In the genomic region with DNA sequence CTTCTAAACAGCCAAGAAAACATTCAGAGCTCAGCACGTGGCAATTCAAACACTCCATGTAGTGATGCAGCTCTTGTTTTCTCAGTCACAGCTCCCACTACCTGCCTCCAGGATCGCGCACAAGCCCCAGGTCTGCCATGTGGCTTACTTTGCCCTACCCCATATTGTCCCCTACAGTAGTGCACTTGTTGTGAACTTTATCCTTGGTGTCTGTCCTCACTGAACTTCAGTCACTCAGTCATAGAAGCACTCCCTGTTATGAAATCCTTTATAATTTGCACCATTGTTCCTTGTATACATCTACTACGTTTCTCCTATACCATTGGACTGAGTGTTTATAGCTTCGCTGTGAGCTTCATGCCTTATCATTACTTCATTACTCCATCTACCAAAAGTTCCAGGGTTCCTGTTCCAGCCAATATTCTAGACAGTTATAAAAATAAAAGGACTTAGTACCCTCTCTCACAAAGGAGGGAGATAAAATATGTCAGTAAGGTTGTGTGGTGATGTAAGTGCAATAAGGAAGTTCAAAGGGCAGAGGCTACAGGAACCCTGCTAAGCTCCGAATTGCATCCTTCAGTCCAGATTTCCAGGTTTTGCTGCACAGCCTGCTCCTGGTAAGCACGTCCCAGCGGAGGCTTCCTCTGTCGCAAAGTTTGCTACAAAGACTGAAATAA, we compare ENCODE assay signal across 20 mouse cellular contexts.
A peak's percentile ranks its signal among the peaks of the same experiment; 100 is the strongest.
DNase-seq lines count a peak whose midpoint lies in the region; ATAC-seq and TF ChIP-seq lines count a peak whose summit lies in the region.
"Had no signal": no experiment of that assay in that cellular context is flagged by ENCODE, and none has a peak within 500 bp of the region (broad histone marks: within the 10 kb centered on the region; RNA-seq: fewer than 3 reads in every experiment).

No protein-coding gene starts in this region.

- no peaks in the 10 kb centered on the region for H3K27me3 ChIP-seq in heart, adult 2 months (ENCODE audit: control insufficient read depth, insufficient read depth, low read length)
- no peaks in the 10 kb centered on the region for H3K27me3 ChIP-seq in heart, postnatal 0 days (ENCODE audit: control insufficient read depth, insufficient read depth, low read length)
- H3K27me3 ChIP-seq in heart, embryonic 11.5 days (ENCODE audit: control insufficient read depth, insufficient read depth, low read length): no peaks in the 10 kb centered on the region
- H3K27me3 ChIP-seq in intestine, embryonic 16.5 days (replicated peaks; ENCODE audit: control insufficient read depth, insufficient read depth, low read length): no peaks in the 10 kb centered on the region
- no peaks in the 10 kb centered on the region for H3K27me3 ChIP-seq in stomach, embryonic 16.5 days (ENCODE audit: control insufficient read depth, insufficient read depth, low read length)
- H3K27me3 ChIP-seq: embryonic facial prominence, embryonic 15.5 days; hindbrain, embryonic 15.5 days had no signal

- H3K4me3 ChIP-seq in heart, adult 2 months: no peak overlapping the region
- no peak overlapping the region for H3K4me3 ChIP-seq in heart, postnatal 0 days (ENCODE audit: low read depth, low read length)
- no peak overlapping the region for H3K4me3 ChIP-seq in heart, embryonic 11.5 days (ENCODE audit: low read depth, low read length)
- peak overlapping the region; percentile 24 for H3K4me3 ChIP-seq in intestine, embryonic 16.5 days (ENCODE audit: low read length)
- no peak overlapping the region for H3K4me3 ChIP-seq in stomach, embryonic 16.5 days (replicated peaks; ENCODE audit: low read length)
- H3K4me3 ChIP-seq: embryonic facial prominence, embryonic 15.5 days; erythroblast, embryonic 14.5 days; forebrain, embryonic 10.5 days; gastrocnemius, adult 2 months; hindbrain, embryonic 10.5 days; hindbrain, embryonic 15.5 days had no signal

- no peak overlapping the region for H3K9ac ChIP-seq in heart, adult 2 months (ENCODE audit: low read depth, low read length)
- no peak overlapping the region for H3K9ac ChIP-seq in heart, postnatal 0 days (replicated peaks; ENCODE audit: low read depth, low read length)
- no peak overlapping the region for H3K9ac ChIP-seq in heart, embryonic 11.5 days (ENCODE audit: low read depth, low read length)
- peak overlapping the region; percentile 53 for H3K9ac ChIP-seq in intestine, embryonic 16.5 days (ENCODE audit: low read depth, low read length)
- H3K9ac ChIP-seq in stomach, embryonic 16.5 days (ENCODE audit: low read length): no peak overlapping the region
- H3K9ac ChIP-seq: embryonic facial prominence, embryonic 15.5 days; hindbrain, embryonic 15.5 days had no signal

- H3K36me3 ChIP-seq in heart, adult 2 months (ENCODE audit: control insufficient read depth, insufficient read depth, low read length): no peaks in the 10 kb centered on the region
- H3K36me3 ChIP-seq in heart, postnatal 0 days (replicated peaks; ENCODE audit: control insufficient read depth, insufficient read depth, low read length): no peaks in the 10 kb centered on the region
- H3K36me3 ChIP-seq in heart, embryonic 11.5 days (ENCODE audit: control insufficient read depth, insufficient read depth, low read length): no peaks in the 10 kb centered on the region
- no peaks in the 10 kb centered on the region for H3K36me3 ChIP-seq in intestine, embryonic 16.5 days (ENCODE audit: control insufficient read depth, insufficient read depth, low read length)
- H3K36me3 ChIP-seq in stomach, embryonic 16.5 days (ENCODE audit: control insufficient read depth, insufficient read depth, low read length): no peaks in the 10 kb centered on the region
- H3K36me3 ChIP-seq: embryonic facial prominence, embryonic 15.5 days; forebrain, embryonic 10.5 days; hindbrain, embryonic 10.5 days; hindbrain, embryonic 15.5 days had no signal

- no peaks in the 10 kb centered on the region for H3K9me3 ChIP-seq in heart, postnatal 0 days (replicated peaks; ENCODE audit: control insufficient read depth, low read length)
- 0 out of 2 replicates have a peak, but pooled peaks cover 2% of the 10 kb centered on the region for H3K9me3 ChIP-seq in heart, embryonic 11.5 days (replicated peaks; ENCODE audit: control insufficient read depth, low read length)
- H3K9me3 ChIP-seq in intestine, embryonic 16.5 days (ENCODE audit: control insufficient read depth, low read length): no peaks in the 10 kb centered on the region
- no peaks in the 10 kb centered on the region for H3K9me3 ChIP-seq in stomach, embryonic 16.5 days (replicated peaks; ENCODE audit: control insufficient read depth, low read length)
- H3K9me3 ChIP-seq: embryonic facial prominence, embryonic 15.5 days; forebrain, embryonic 10.5 days; hindbrain, embryonic 10.5 days; hindbrain, embryonic 15.5 days had no signal

- H3K27ac ChIP-seq in heart, adult 2 months: peak overlapping the region; percentile 2; the same call in 1 of the 2 replicates
- H3K27ac ChIP-seq in heart, postnatal 0 days (ENCODE audit: low read depth): peak overlapping the region; percentile 36; the same call in 1 of the 2 replicates
- no peak overlapping the region for H3K27ac ChIP-seq in heart, embryonic 11.5 days (ENCODE audit: low read depth, low read length)
- H3K27ac ChIP-seq in intestine, embryonic 16.5 days (ENCODE audit: low read length): peak overlapping the region; percentile 95
- H3K27ac ChIP-seq in stomach, embryonic 16.5 days (ENCODE audit: low read length): peak overlapping the region; percentile 66
- H3K27ac ChIP-seq: embryonic facial prominence, embryonic 15.5 days; forebrain, embryonic 10.5 days; gastrocnemius, adult 2 months; hindbrain, embryonic 10.5 days; hindbrain, embryonic 15.5 days had no signal

- no peak for TF ChIP-seq POLR2A in heart, adult 2 months (IDR thresholded peaks at IDR 0.05; ENCODE audit: insufficient read depth, low read depth, low read length)

- WGBS in heart, adult 2 months: 65% methylated on average over 9 of the region's 9 CpGs
- 73% methylated on average over 9 of the region's 9 CpGs for WGBS in heart, postnatal 0 days
- 77% methylated on average over 9 of the region's 9 CpGs for WGBS in heart, embryonic 11.5 days (ENCODE audit: insufficient replicate concordance)
- WGBS in intestine, embryonic 16.5 days: 48% methylated on average over 9 of the region's 9 CpGs
- WGBS in stomach, embryonic 16.5 days: 73% methylated on average over 9 of the region's 9 CpGs

- no peak for ATAC-seq in heart, postnatal 0 days (ENCODE audit: insufficient read depth, low read depth)
- no peak for ATAC-seq in heart, embryonic 11.5 days (replicated peaks; ENCODE audit: insufficient number of reproducible peaks, low FRiP score, low TSS enrichment)
- peak; percentile 89 for ATAC-seq in intestine, embryonic 16.5 days
- ATAC-seq in stomach, embryonic 16.5 days (ENCODE audit: insufficient read depth, low FRiP score): peak; percentile 40
- ATAC-seq: forebrain, embryonic 16.5 days had no signal

- TF ChIP-seq CTCF in heart, adult 2 months (IDR thresholded peaks at IDR 0.05): no peak
- TF ChIP-seq CTCF in heart, postnatal 0 days (IDR thresholded peaks at IDR 0.05; ENCODE audit: low read depth): no peak

- H3K79me2 ChIP-seq in heart, adult 2 months (replicated peaks; ENCODE audit: control insufficient read depth, insufficient read depth, low read length): no peaks in the 10 kb centered on the region

- peaks cover 3% of the 10 kb centered on the region for H3K4me1 ChIP-seq in heart, adult 2 months (ENCODE audit: control insufficient read depth, insufficient read depth, low read length)
- H3K4me1 ChIP-seq in heart, postnatal 0 days (ENCODE audit: control insufficient read depth, insufficient read depth): 0 out of 2 replicates have a peak, but pooled peaks cover 3% of the 10 kb centered on the region
- peaks cover 11% of the 10 kb centered on the region for H3K4me1 ChIP-seq in heart, embryonic 11.5 days (ENCODE audit: control insufficient read depth, insufficient read depth, low read length)
- H3K4me1 ChIP-seq in intestine, embryonic 16.5 days (ENCODE audit: control insufficient read depth, insufficient read depth, low read length): peaks cover 8% of the 10 kb centered on the region; the same call in 1 of the 2 replicates
- H3K4me1 ChIP-seq in stomach, embryonic 16.5 days (ENCODE audit: control insufficient read depth, insufficient read depth, low read length): no peaks in the 10 kb centered on the region
- H3K4me1 ChIP-seq: embryonic facial prominence, embryonic 15.5 days had no signal

- intact Hi-C loops in heart, adult 2 months (cut with DNase I): loop anchor here (10.0 kb wide), 1 partner anchor 523 kb away; a partner anchor contains a TSS

- H3K4me2 ChIP-seq in heart, postnatal 0 days (ENCODE audit: low read depth, low read length): no peak overlapping the region
- no peak overlapping the region for H3K4me2 ChIP-seq in heart, embryonic 11.5 days
- H3K4me2 ChIP-seq in intestine, embryonic 16.5 days (ENCODE audit: low read depth, low read length): peak overlapping the region; percentile 13
- no peak overlapping the region for H3K4me2 ChIP-seq in stomach, embryonic 16.5 days (ENCODE audit: low read depth, low read length)
- H3K4me2 ChIP-seq: embryonic facial prominence, embryonic 15.5 days; hindbrain, embryonic 15.5 days had no signal

- TF ChIP-seq EP300 in heart, adult 2 months (IDR thresholded peaks at IDR 0.05; ENCODE audit: insufficient read depth, low read depth, low read length): no peak
- TF ChIP-seq EP300 in heart, postnatal 0 days (IDR thresholded peaks at IDR 0.05; ENCODE audit: low read depth): no peak

- DNase-seq in heart, adult 2 months: no peak
- no peak for DNase-seq in heart, adult 9 months (ENCODE audit: low spot score in 2 of 2)
- DNase-seq in heart, postnatal 0 days (ENCODE audit: low spot score): no peak
- DNase-seq in layer of hippocampus, adult 9-11 months: no peak
- no peak for DNase-seq in right cerebral cortex, adult 18-20 months
- DNase-seq: adrenal gland, adult 2 months; adrenal gland, postnatal 25 days; cerebellum, adult 2 months; gastrocnemius, adult 2 months; gastrocnemius, postnatal 25 days; kidney, adult 2 months had no signal

Comparison
In these comparisons a context has a peak if more than half of its experiments do, and no peak if none do; other contexts are left out.
1. ATAC-seq: peak in intestine, embryonic 16.5 days (single experiment) and stomach, embryonic 16.5 days (single experiment); none in heart, postnatal 0 days (single experiment) and heart, embryonic 11.5 days (single experiment).